Mouse (Mus musculus) embryonic facial prominence, embryonic 13.5 days (tissue): ENCODE data around the gene Prss46. TPM values are rescaled to one million over a fixed set of nuclear protein-coding genes. Genes with fewer than 3 reads are reported as not detected.

Experiments used
- ATAC-seq: fragments of 200-750 bp; cut with Nextera tagmentation; 2 replicates; pipeline ENCODE4 v1.8.0; 2017; ENCODE audit warnings: low read depth; ENCODE audit not compliant: insufficient number of reproducible peaks, insufficient read depth, low FRiP score, low TSS enrichment
- H3K27ac ChIP-seq: fragments of 300-500 bp; sonication (generic); 2 replicates; pipeline ENCODE4 v1.5.1; 2015; ENCODE audit warnings: moderate library complexity, mild to moderate bottlenecking, inconsistent platforms
- H3K27me3 ChIP-seq: fragments of 300-500 bp; sonication (generic); 2 replicates; pipeline ENCODE4 v1.6.1; 2015; ENCODE audit warnings: mild to moderate bottlenecking, inconsistent platforms
- H3K36me3 ChIP-seq: fragments of 300-500 bp; sonication (generic); 2 replicates; pipeline ENCODE4 v1.6.1; 2015; ENCODE audit warnings: mild to moderate bottlenecking, inconsistent platforms
- H3K4me1 ChIP-seq: fragments of 300-500 bp; sonication (generic); 2 replicates; pipeline ENCODE4 v1.6.1; 2015; ENCODE audit warnings: inconsistent platforms
- H3K4me2 ChIP-seq: fragments of 300-500 bp; sonication (generic); 2 replicates; pipeline ENCODE4 v1.6.1; 2015; ENCODE audit warnings: moderate library complexity, mild to moderate bottlenecking, inconsistent platforms
- H3K4me3 ChIP-seq: fragments of 300-500 bp; sonication (generic); 2 replicates; pipeline ENCODE4 v1.5.1; 2015; ENCODE audit warnings: mild to moderate bottlenecking, inconsistent platforms
- H3K9ac ChIP-seq: fragments of 300-500 bp; sonication (generic); 2 replicates; pipeline ENCODE4 v1.6.1; 2015; ENCODE audit warnings: mild to moderate bottlenecking, inconsistent platforms
- H3K9me3 ChIP-seq: fragments of 300-500 bp; sonication (generic); 2 replicates; pipeline ENCODE4 v1.6.1; 2016; ENCODE audit warnings: inconsistent platforms
- whole genome bisulfite sequencing: fragments of 180-500 bp; shearing (Covaris S2); methylation state at CpG from one replicate; pipeline ENCODE4 v1.1.7; 2015; ENCODE audit warnings: mixed read lengths; 5-methylcytosine and 5-hydroxymethylcytosine counted together
- polyA plus RNA-seq: library from polyadenylated mRNA; unstranded; fragments of >200 nt; fragmentation: Nextera tagmentation; extraction: Ambion mirVana; gene quantifications from 2 replicates; pipeline ENCODE4 v1.2.1, GENCODE M21; 2015

Gene Prss46
- polyA plus RNA-seq, 1 experiment from 2014 or later = not detected

DNA sequence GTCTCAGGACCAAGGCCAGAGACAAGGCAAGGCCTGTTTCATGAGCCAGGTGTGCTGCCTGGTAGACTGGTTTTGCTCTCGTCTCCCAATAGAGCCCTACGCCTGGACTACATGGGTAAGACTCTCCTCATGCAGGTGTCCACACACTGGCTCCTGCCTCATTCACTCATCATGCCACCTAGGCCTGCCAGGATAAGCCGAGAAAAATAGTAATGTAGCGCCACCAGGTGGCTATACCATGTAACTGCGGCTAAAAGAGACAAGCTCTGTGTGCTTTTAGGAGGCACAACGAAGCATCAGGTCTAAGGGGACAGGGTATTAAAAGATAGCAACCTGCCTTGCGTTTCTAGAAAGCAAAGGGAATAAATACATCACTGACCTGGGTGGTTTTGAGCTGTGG, 26.7 kb downstream of the Prss46 start:
- Histone ChIP-seq H3K36me3 (no peaks in the 10 kb centered on the region), H3K4me1 (peaks cover 22% of the 10 kb centered on the region), H3K4me3 (no peak overlapping the region), H3K9ac (no peak overlapping the region), H3K27ac (no peak overlapping the region), H3K4me2 (no peak overlapping the region), H3K27me3 (peaks cover 32% of the 10 kb centered on the region), H3K9me3 (no peaks in the 10 kb centered on the region)
- WGBS = 20% methylated on average over 7 of the region's 7 CpGs
- no peak for ATAC-seq

- H3K4me3 ChIP-seq = peak overlapping the region; percentile 37
- peaks cover 48% of the 10 kb centered on the region for H3K27me3 ChIP-seq
- no peak overlapping the region for H3K27ac ChIP-seq
- H3K4me2 ChIP-seq = peak overlapping the region; percentile 59
- 0 out of 2 replicates have a peak, but pooled peaks have one; percentile 22 for ATAC-seq
- H3K4me1 ChIP-seq = peaks cover 22% of the 10 kb centered on the region
- no peaks in the 10 kb centered on the region for H3K36me3 ChIP-seq
- no peaks in the 10 kb centered on the region for H3K9me3 ChIP-seq
- peak overlapping the region; percentile 52 for H3K9ac ChIP-seq
- WGBS = 10% methylated on average over 34 of the region's 40 CpGs
These were observed 29.7 kb downstream of the Prss46 start for GRCm38 (mm10) chr9:110873681-110874659.

DNA sequence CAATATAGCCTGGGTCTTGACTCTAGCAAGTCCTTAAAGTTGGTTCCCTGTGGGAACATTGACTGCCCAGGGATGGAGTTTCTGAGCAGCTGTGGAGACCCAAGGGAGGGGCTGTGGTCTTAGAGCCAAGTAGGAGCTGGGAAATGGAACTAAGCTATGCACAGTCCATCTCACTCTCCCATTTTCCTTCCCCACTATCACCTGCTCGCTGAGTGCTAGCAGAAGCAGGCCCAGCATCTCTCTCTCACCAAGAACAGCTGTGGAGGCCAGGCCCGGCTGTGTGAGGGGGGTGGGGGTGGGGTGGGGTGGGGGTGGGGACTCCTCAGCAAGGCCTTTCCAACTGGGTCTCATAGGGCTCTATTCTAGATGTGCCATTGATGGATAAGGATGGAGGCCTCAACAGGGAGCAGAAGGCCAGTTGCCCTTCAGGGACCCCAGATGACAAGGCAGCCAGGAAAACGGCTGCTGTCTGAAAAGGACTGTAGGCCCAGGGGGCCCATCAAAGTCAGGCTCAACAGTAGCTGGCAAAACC, 30.4 kb downstream of the Prss46 start:
- WGBS = 11% methylated on average over 3 of the region's 3 CpGs
- no peaks in the 10 kb centered on the region for H3K36me3 ChIP-seq
- H3K9me3 ChIP-seq = no peaks in the 10 kb centered on the region
- no peak for ATAC-seq
- peaks cover 30% of the 10 kb centered on the region for H3K4me1 ChIP-seq
- H3K4me3 ChIP-seq = no peak overlapping the region
- peaks cover 55% of the 10 kb centered on the region for H3K27me3 ChIP-seq
- H3K4me2 ChIP-seq = no peak overlapping the region
- no peak overlapping the region; the same call in 1 of the 2 replicates for H3K9ac ChIP-seq
- H3K27ac ChIP-seq = no peak overlapping the region

GRCm38 (mm10) chr9:110875288-110875695, 31.0 kb downstream of the Prss46 start:
- H3K4me3 ChIP-seq = no peak overlapping the region
- ATAC-seq = no peak
- WGBS = 28% methylated on average over 4 of the region's 6 CpGs
- peaks cover 61% of the 10 kb centered on the region for H3K27me3 ChIP-seq
- H3K4me2 ChIP-seq = no peak overlapping the region
- no peak overlapping the region for H3K27ac ChIP-seq
- no peaks in the 10 kb centered on the region for H3K9me3 ChIP-seq
- H3K9ac ChIP-seq = no peak overlapping the region; the same call in 1 of the 2 replicates
- peaks cover 33% of the 10 kb centered on the region for H3K4me1 ChIP-seq
- H3K36me3 ChIP-seq = no peaks in the 10 kb centered on the region

- H3K27me3 ChIP-seq = peaks cover 69% of the 10 kb centered on the region
- no peak overlapping the region for H3K4me3 ChIP-seq
- H3K4me2 ChIP-seq = no peak overlapping the region
- H3K36me3 ChIP-seq = no peaks in the 10 kb centered on the region
- peaks cover 38% of the 10 kb centered on the region for H3K4me1 ChIP-seq
- no peak overlapping the region for H3K9ac ChIP-seq
- no peaks in the 10 kb centered on the region for H3K9me3 ChIP-seq
- no peak for ATAC-seq
- 76% methylated on average over 1 of the region's 1 CpGs for WGBS
- H3K27ac ChIP-seq = no peak overlapping the region
These were observed 33.0 kb downstream of the Prss46 start for GRCm38 (mm10) chr9:110877353-110877752.

- ATAC-seq = no peak
- no peaks in the 10 kb centered on the region for H3K9me3 ChIP-seq
- H3K27me3 ChIP-seq = peaks cover 65% of the 10 kb centered on the region
- no peak overlapping the region for H3K9ac ChIP-seq
- peaks cover 38% of the 10 kb centered on the region for H3K4me1 ChIP-seq
- no peaks in the 10 kb centered on the region for H3K36me3 ChIP-seq
- no peak overlapping the region for H3K4me3 ChIP-seq
- H3K27ac ChIP-seq = no peak overlapping the region
- no peak overlapping the region for H3K4me2 ChIP-seq
- 85% methylated on average over 5 of the region's 5 CpGs for WGBS
These were observed 33.6 kb downstream of the Prss46 start for GRCm38 (mm10) chr9:110877888-110878287.

DNA sequence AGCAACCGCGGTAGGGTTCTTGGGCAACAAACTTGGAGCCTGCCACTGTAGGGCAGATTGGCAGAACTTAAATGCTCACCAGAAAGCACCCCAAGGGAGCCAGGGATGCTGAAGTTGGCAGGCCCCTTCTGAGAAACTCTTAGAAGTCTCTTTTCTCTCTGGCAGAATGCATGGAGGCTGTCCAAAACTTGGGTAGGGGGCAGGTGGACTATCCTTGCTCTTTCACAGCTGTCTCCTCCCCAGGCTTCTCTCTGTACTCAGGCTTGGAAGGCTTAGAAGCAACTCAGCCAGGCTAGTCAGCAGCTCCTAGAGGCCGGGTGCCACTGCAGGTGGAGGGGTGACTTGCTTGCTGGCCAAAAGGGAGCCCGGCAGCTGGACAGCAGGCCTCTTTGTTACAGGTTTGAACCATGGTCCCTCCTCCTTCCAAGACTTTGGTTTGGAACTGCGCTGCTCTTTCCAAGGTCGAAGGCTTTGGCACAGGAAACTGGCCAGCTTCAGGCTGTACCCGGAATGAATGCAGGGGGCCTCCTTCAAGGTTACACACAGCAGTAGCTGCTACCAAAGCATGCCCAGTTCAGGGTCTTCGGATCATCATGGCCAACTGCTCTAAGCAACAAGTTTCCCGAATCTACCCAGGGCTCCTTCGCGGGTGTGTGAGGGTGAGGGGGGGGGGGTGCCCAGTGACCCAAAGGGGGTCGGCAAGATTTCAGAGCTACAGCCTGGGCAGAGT, 35.0 kb downstream of the Prss46 start, which contains the start of gene Als2cl:
Als2cl (plus strand) TSS at position 680 of the 730 bp plus-strand sequence.
- peak within 1 kb of the TSS; percentile 93 for H3K4me2 ChIP-seq
- H3K36me3 ChIP-seq = no peaks in the 10 kb centered on the region
- H3K27me3 ChIP-seq = peaks cover 50% of the 10 kb centered on the region
- WGBS = 11% methylated on average over 12 of the region's 12 CpGs
- peaks cover 28% of the 10 kb centered on the region for H3K4me1 ChIP-seq
- H3K27ac ChIP-seq = no peak within 1 kb of the TSS
- no peaks in the 10 kb centered on the region for H3K9me3 ChIP-seq
- H3K9ac ChIP-seq = peak within 1 kb of the TSS; percentile 77
- ATAC-seq = no peak
- H3K4me3 ChIP-seq = peak within 1 kb of the TSS; percentile 60

- peak within 1 kb of the TSS; percentile 77 for H3K9ac ChIP-seq
- no peaks in the 10 kb centered on the region for H3K9me3 ChIP-seq
- H3K4me2 ChIP-seq = peak within 1 kb of the TSS; percentile 93
- no peaks in the 10 kb centered on the region for H3K36me3 ChIP-seq
- WGBS = under 1% methylated on average over 49 of the region's 57 CpGs
- peak within 1 kb of the TSS; percentile 60 for H3K4me3 ChIP-seq
- H3K27ac ChIP-seq = no peak within 1 kb of the TSS
- ATAC-seq = peak; percentile 49
- peaks cover 20% of the 10 kb centered on the region for H3K4me1 ChIP-seq
- peaks cover 46% of the 10 kb centered on the region for H3K27me3 ChIP-seq
These were observed 35.8 kb downstream of the Prss46 start, which contains the start of gene Tmie for GRCm38 (mm10) chr9:110879998-110880561. Tmie (minus strand) TSS chr9:110880113.

DNA sequence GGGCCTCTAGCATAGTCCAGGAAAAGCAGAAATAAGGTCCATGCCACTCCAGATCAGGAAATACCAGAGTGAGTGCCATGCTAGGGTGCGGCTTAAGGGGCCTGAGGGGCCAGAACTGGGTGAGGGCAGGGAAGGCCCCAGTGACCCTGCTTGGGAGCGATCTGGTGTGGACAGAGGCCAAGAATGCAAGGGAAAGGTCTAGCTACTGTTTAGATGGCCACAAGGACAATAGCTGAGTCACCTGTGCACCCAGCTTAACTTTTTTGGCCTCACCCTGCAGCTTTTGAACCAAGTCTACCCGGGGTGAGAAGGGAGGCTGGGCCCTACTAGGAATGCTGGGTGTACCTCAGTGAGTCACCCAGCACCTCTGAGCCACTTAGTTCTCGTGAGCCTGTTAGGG, 36.5 kb downstream of the Prss46 start:
- no peaks in the 10 kb centered on the region for H3K36me3 ChIP-seq
- peaks cover 46% of the 10 kb centered on the region for H3K27me3 ChIP-seq
- H3K4me3 ChIP-seq = peak overlapping the region; percentile 60
- H3K9ac ChIP-seq = peak overlapping the region; percentile 77
- 79% methylated on average over 4 of the region's 4 CpGs for WGBS
- no peaks in the 10 kb centered on the region for H3K9me3 ChIP-seq
- H3K4me1 ChIP-seq = peaks cover 16% of the 10 kb centered on the region
- H3K27ac ChIP-seq = no peak overlapping the region
- ATAC-seq = no peak
- peak overlapping the region; percentile 93 for H3K4me2 ChIP-seq

DNA sequence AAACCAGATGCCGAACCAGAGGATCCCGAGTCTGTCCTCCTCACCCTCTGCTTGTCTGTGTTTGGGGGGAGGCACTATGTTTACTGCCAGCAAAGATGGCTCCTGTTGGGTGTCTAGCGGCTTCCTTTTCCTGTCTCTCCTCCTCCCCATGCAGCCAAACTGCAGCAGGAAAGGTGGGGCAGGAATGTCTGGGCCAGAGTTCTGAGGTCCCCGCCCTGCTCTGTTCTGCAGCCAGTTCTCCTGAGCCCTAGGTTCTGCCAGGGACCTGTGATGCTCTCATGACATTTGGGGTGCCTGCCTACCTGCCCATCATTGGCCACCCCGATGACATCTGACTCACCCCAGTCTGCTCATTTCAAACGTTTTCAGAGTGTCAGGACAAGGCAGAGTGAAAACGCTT, 37.6 kb downstream of the Prss46 start:
- Histone ChIP-seq H3K9me3 (no peaks in the 10 kb centered on the region), H3K36me3 (no peaks in the 10 kb centered on the region), H3K9ac (no peak overlapping the region), H3K27ac (no peak overlapping the region), H3K4me2 (no peak overlapping the region), H3K4me1 (peaks cover 16% of the 10 kb centered on the region), H3K27me3 (peaks cover 46% of the 10 kb centered on the region), H3K4me3 (no peak overlapping the region)
- ATAC-seq = no peak
- WGBS = 71% methylated on average over 7 of the region's 7 CpGs
